Mouse (Mus musculus) forebrain, postnatal 0 days (tissue): ENCODE measurements at regions not wholly inside any gene's neighbourhood (a gene's known extent, or its start where the extent isn't known, plus 50 kb on each side); places are given as distances from the start of the nearest gene placed in this dataset.

Source experiments
- ATAC-seq: fragments of 200-750 bp; cut with Nextera tagmentation; 2 replicates; pipeline ENCODE4 v1.8.0; 2017; ENCODE audit warnings: mild to moderate bottlenecking, moderate library complexity
- DNase-seq: peaks from one replicate; pipeline ENCODE4 v3.0.0-alpha.2; 2015
- H3K27ac ChIP-seq: fragments of 300-500 bp; sonication (generic); 2 replicates; pipeline ENCODE4 v1.5.1; 2014; ENCODE audit warnings: low read depth, mild to moderate bottlenecking, antibody characterized with exemption, low read length, moderate library complexity, mixed read lengths
- H3K27me3 ChIP-seq: fragments of 300-500 bp; sonication (generic); 2 replicates; pipeline ENCODE4 v1.6.1; 2014; ENCODE audit warnings: mild to moderate bottlenecking, low read length, mixed read lengths; ENCODE audit not compliant: insufficient read depth
- H3K36me3 ChIP-seq: fragments of 300-500 bp; sonication (generic); 2 replicates; pipeline ENCODE4 v1.6.1; 2014; ENCODE audit warnings: mild to moderate bottlenecking, moderate library complexity; ENCODE audit not compliant: insufficient read depth
- H3K4me1 ChIP-seq: fragments of 300-500 bp; sonication (generic); 2 replicates; pipeline ENCODE4 v1.6.1; 2014; ENCODE audit warnings: antibody characterized with exemption; ENCODE audit not compliant: insufficient read depth
- H3K4me2 ChIP-seq: fragments of 300-500 bp; sonication (generic); 2 replicates; pipeline ENCODE4 v1.6.1; 2014; ENCODE audit warnings: low read depth, mild to moderate bottlenecking, moderate library complexity
- H3K4me3 ChIP-seq: fragments of 300-500 bp; sonication (generic); 2 replicates; pipeline ENCODE4 v1.5.1; 2014; ENCODE audit warnings: low read depth, low read length, mixed read lengths
- H3K9ac ChIP-seq: fragments of 300-500 bp; sonication (generic); 2 replicates; pipeline ENCODE4 v1.6.1; 2014; ENCODE audit warnings: mild to moderate bottlenecking
- H3K9me3 ChIP-seq: fragments of 300-500 bp; sonication (generic); 2 replicates; pipeline ENCODE4 v1.6.1; 2016; ENCODE audit warnings: low read length
- CTCF ChIP-seq: sonication (generic); IDR thresholded peaks from 2 replicates; pipeline ENCODE4 v1.5.1; 2016; ENCODE audit warnings: antibody characterized with exemption, control low read depth, low read depth
- WGBS: fragments of 180-500 bp; shearing (Covaris S2); extraction: QIAGEN DNeasy Blood & Tissue Kit; methylation state at CpG from one replicate; pipeline ENCODE4 v1.1.7; 2014; 5-methylcytosine and 5-hydroxymethylcytosine counted together

DNA sequence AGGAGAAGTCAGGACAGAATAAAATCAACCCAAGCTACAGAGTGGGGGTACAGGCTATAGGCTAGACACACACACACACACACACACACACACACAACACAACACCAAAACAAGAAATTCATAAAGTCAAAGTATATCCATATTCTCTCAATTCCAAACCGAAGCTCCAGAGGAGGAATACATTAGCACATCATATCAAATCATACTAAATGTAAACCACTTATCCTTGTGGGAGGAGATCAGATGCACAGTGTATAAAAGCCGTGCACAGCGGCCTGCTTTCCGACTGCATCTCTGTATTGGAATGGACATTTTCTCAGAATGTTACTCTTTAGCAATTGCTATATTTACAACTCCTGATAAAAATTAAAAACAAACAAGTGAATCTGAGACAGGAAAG is 427.9 kb downstream of the Efnb2 start:
- no peak overlapping the region for H3K27ac ChIP-seq
- peak; percentile 30; the same call in 1 of the 2 replicates for ATAC-seq
- no peak overlapping the region for H3K4me2 ChIP-seq
- no peaks in the 10 kb centered on the region for H3K9me3 ChIP-seq
- no peak overlapping the region for H3K9ac ChIP-seq
- H3K4me1 ChIP-seq = peaks cover 16% of the 10 kb centered on the region
- WGBS = 69% methylated on average over 4 of the region's 4 CpGs
- DNase-seq = no peak
- H3K27me3 ChIP-seq = no peaks in the 10 kb centered on the region
- no peak overlapping the region for H3K4me3 ChIP-seq
- H3K36me3 ChIP-seq = no peaks in the 10 kb centered on the region
- TF ChIP-seq CTCF = no peak

GRCm38 (mm10) chr8:8231996-8232632 is 428.9 kb downstream of the Efnb2 start:
- Histone ChIP-seq H3K4me2 (peak overlapping the region; percentile 15; the same call in 1 of the 2 replicates), H3K4me3 (no peak overlapping the region), H3K9ac (0 out of 2 replicates have a peak overlapping the region, but pooled peaks have one; percentile 1), H3K4me1 (peaks cover 16% of the 10 kb centered on the region), H3K9me3 (no peaks in the 10 kb centered on the region), H3K27me3 (no peaks in the 10 kb centered on the region), H3K27ac (peak overlapping the region; percentile 74), H3K36me3 (no peaks in the 10 kb centered on the region)
- TF ChIP-seq CTCF = no peak
- WGBS = 35% methylated on average over 13 of the region's 13 CpGs
- ATAC-seq (peak; percentile 29; the same call in 1 of the 2 replicates), DNase-seq (peak; percentile 60)

DNA sequence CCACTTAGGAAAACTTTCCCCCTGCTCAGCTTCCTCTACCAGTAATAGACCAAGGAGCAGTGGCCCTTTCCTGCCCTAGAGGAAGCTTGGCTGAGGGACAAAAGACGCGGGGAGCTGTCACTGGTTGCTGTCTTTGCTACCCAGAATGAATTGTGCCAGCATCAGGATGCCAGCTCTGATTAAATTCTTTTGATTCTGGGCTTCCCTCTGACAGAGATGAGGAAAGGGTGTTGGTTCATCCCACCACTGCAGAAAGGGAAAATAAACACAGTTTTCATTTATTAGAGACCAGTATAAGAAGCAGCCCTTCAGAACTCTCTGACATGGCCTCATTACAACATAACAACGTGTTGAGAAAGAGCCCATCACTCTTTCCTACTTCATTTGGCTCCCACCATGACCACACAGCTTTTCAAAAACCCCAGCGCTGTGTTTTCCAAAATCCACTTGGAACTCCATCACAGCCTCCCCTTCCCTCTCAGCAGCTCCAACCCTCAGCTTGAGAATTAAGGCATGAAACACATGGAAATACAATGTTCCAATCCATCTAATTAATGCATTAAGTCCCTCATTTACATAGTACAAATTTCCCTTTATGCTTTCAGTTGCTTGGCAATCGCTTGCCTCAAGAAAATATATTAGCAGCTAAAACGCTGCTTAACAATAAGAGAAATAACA is 429.6 kb downstream of the Efnb2 start:
- Histone ChIP-seq H3K27ac (peak overlapping the region; percentile 74), H3K4me1 (peaks cover 16% of the 10 kb centered on the region), H3K27me3 (no peaks in the 10 kb centered on the region), H3K4me2 (peak overlapping the region; percentile 15; the same call in 1 of the 2 replicates), H3K9ac (0 out of 2 replicates have a peak overlapping the region, but pooled peaks have one; percentile 1), H3K9me3 (no peaks in the 10 kb centered on the region), H3K36me3 (no peaks in the 10 kb centered on the region), H3K4me3 (no peak overlapping the region)
- DNase-seq (peak; percentile 75), ATAC-seq (peak; percentile 83)
- no peak for TF ChIP-seq CTCF
- 20% methylated on average over 6 of the region's 6 CpGs for WGBS

DNA sequence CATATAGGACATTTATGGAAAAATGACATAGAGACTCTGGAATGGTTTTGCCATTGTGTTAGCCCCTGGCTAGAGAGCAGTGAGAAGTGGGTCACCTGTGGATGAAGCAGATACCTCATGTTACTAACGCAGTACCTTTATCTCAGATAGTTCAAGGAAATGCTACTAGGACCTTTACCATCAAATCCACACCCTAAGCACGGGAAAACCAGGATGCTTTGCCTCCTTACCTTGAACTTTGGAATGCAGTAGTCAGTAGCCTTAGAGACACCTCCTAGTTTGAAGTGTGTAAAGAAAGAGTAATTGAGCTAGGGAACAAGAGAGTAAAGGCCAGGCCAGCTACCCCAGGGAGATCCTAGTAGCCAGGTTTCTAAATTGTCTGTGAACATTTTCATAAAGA is 435.0 kb downstream of the Efnb2 start:
- no peak for TF ChIP-seq CTCF
- ATAC-seq (no peak), DNase-seq (no peak)
- Histone ChIP-seq H3K4me2 (no peak overlapping the region), H3K9me3 (no peaks in the 10 kb centered on the region), H3K4me3 (no peak overlapping the region), H3K36me3 (no peaks in the 10 kb centered on the region), H3K4me1 (no peaks in the 10 kb centered on the region), H3K9ac (no peak overlapping the region), H3K27ac (no peak overlapping the region), H3K27me3 (no peaks in the 10 kb centered on the region)
- WGBS = 92% methylated on average over 2 of the region's 2 CpGs

DNA sequence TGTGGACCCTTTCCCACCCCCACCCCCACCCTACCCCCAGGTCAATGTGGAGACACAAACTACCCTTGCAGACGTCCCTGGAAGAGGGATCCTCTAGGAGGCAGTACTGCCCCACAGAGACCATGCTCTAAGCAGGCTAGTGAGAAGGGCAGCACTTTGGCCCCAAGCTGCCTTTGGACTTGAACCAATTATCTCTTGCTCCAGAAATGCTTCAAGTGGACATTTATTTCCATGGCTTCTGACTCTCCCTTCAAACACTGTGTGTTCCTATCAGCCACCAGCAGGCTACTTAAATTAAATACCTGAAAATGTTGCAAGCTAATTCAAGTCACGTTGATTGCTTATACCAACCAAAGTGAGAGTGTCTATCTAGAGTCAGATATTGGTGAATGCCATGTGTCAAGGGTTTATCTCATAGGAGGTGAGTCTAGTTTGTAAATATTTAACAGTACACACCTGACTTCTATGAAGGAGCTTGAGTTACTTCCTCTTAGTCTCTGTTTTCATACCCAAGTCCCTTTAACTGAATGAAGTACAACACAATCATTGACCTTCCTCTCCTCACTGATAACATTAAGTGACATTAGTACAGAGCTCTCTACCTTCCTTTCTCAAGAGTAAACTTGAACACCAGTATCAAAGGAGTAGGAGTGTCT is 435.7 kb downstream of the Efnb2 start:
- no peak overlapping the region for H3K27ac ChIP-seq
- H3K36me3 ChIP-seq = no peaks in the 10 kb centered on the region
- ATAC-seq = no peak
- H3K4me1 ChIP-seq = no peaks in the 10 kb centered on the region
- 0 out of 2 replicates have a peak, but pooled peaks have one; percentile 14 for TF ChIP-seq CTCF
- 68% methylated on average over 2 of the region's 2 CpGs for WGBS
- H3K4me3 ChIP-seq = no peak overlapping the region
- H3K9me3 ChIP-seq = no peaks in the 10 kb centered on the region
- H3K4me2 ChIP-seq = no peak overlapping the region
- no peaks in the 10 kb centered on the region for H3K27me3 ChIP-seq
- no peak for DNase-seq
- no peak overlapping the region for H3K9ac ChIP-seq

GRCm38 (mm10) chr8:8220395-8221031 is 440.5 kb downstream of the Efnb2 start:
- Histone ChIP-seq H3K36me3 (no peaks in the 10 kb centered on the region), H3K27ac (no peak overlapping the region), H3K9me3 (no peaks in the 10 kb centered on the region), H3K4me2 (no peak overlapping the region), H3K4me3 (no peak overlapping the region), H3K9ac (no peak overlapping the region), H3K4me1 (no peaks in the 10 kb centered on the region), H3K27me3 (no peaks in the 10 kb centered on the region)
- ATAC-seq (no peak), DNase-seq (no peak)
- no peak for TF ChIP-seq CTCF
- 58% methylated on average over 14 of the region's 14 CpGs for WGBS
